Mouse (Mus musculus) right cerebral cortex, postnatal 10 days (tissue): ENCODE data around the gene Arsb.
"Not testable (repeated sequence)": the region's sequence is repeated elsewhere in the genome, so short reads cannot be mapped to it uniquely, and the experiment has no call there.

Source experiments
- DNase-seq, 2 experiments: peaks; one replicate each; pipeline ENCODE4 v3.0.0; 2021; ENCODE audit warnings: low spot score in 2 of 2

Arsb gene

GRCm38 (mm10) chr13:93979754-93980153, 208.3 kb downstream of the Arsb start:
- DNase-seq = no peak

GRCm38 (mm10) chr13:93984521-93984920, 213.1 kb downstream of the Arsb start:
- DNase-seq = no peak

GRCm38 (mm10) chr13:93985181-93985580, 213.8 kb downstream of the Arsb start:
- DNase-seq = no peak

GRCm38 (mm10) chr13:93985750-93986149, 214.3 kb downstream of the Arsb start:
- DNase-seq = not testable (repeated sequence)

DNA sequence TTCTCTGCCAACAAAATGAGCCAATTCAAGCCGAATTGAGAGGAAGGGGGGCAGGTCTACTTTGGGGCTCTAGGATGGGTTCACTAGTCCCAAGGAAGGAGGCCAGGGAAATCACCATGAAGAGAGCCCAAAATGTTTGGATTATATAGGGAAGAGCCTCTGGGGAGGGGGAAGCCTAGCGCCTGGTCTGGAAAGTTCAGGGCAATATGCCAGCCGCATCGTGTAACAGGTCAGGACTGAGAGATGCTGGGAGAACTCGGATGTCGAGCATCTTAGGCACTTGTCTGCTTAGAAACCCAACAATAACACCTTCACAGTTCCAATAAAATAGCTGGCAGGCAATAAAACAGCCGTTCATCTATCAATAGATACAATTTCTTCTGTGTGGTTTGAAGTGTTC, 216.2 kb downstream of the Arsb start:
- DNase-seq = no peak

DNA sequence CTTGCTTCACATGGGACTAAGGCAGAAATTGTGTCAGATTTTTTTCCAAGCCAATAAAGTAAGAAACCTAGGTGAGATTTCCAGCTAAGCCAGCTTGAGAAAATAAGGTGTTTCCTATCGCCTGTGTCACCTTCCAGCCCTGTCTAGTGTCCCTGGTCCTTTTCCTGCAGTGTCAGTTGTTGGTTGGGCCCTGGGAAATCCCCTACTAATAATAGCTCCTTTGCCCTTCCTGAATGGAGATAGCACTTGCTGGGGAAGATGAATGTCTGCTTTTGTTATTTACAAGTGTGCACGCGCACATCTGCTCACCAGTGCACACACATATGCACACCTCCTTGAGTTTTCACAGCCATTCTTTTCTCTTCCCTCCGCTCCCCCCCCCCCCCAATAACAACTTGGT, 217.8 kb downstream of the Arsb start:
- DNase-seq = no peak

DNA sequence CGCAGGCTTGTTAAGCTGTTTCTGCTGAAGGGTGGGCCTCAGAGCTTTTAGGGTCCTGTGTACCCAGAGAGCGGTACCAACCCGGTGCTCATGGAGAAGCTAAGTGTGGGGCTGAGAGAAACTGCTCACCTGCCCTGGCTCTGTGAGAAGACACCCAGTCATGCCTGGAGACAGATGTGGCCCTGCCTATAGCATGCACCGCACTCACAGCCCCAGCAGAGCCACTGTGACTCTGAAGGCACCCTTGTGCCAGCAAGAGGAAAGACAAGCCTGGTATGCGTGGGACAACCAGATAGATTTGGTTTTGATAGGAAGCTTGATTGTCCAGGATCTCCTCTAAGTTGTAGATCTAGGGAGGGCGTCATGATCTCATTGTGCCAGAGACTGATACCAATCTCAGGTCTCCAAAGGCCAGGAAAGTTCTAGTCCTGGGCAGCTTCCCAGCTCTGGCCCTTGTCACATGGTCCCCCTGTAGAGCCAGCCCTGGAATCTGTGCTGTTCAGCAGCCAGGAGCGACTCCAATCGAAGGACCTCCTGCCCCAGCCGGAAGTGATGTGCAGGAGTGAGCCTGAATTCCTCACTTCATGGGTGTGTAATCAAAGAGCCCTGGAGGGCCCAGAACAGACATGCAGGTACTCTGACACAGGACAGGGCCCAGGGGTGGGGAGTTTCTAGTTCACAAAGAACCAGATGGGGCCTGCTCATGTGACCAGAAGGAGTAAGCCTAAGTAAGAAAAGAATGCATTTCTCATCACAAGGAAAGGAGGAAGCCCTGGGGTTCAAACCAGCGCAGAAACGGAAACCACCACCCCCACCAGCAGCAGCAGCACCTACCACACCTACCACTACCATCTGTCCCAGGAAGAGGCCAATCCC, 218.5 kb downstream of the Arsb start:
- DNase-seq = no peak

DNA sequence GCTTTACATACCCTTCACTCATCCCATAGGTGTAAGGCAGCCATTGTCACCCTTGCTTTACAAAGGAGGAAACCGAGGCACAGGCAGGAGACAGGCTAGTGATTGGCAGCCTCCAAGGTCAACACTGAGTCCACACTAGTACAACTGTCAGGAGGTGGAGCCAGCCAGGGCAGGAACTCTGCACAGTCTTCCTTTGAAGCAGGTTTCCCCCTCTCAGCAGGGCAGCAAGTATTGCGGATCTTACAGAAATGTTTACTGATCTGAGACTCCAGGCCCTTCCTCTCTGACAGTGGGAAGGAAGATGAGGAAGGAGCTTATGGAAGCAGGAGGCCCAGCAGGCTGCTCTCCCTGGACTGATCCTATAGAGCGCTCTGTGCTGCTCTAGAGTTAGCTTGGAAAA, 219.4 kb downstream of the Arsb start:
- DNase-seq = no peak

GRCm38 (mm10) chr13:93992342-93992882, 221.0 kb downstream of the Arsb start:
- DNase-seq = no peak
